Mouse (Mus musculus): ENCODE measurements around the gene Rxfp3.
"Not testable (repeated sequence)": the region's sequence is repeated elsewhere in the genome, so short reads cannot be mapped to it uniquely, and the experiment has no call there.

Gene Rxfp3

GRCm38 (mm10) chr15:11036535-11037375, 1.0 kb downstream of the Rxfp3 start:
- DNase-seq (ENCODE audit: low read depth, low spot score) = no peak

DNA sequence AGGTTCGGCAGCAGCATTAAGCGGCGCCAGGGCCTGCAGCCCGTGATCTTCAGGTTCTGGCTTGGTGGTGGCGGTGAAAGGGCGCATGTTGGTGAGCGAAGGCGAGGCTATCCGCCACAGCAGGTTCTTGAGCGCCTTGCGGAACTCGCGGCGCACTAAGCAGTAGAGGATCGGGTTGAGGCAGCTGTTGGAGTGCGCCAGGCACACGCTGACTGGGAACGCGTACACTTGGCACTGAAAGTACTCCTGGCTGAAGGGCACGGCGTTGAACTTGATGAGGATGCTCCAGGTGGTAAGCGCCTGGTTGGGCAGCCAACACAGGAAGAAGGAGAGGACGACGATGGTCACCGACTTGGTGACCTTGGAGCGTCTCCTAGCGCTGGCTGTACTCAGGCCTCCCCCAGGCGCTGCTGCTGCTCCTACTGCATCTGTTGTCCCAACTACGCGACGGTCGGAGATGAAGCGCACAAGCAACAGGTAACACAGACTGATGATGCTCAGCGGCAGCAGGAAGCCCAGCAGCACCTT, 1.8 kb downstream of the Rxfp3 start:
- DNase-seq (ENCODE audit: low read depth, low spot score) = no peak

- DNase-seq (ENCODE audit: low read depth, low spot score) = no peak
These were observed 7.6 kb downstream of the Rxfp3 start for GRCm38 (mm10) chr15:11030188-11030587.

GRCm38 (mm10) chr15:11026801-11027561, 10.8 kb downstream of the Rxfp3 start:
- no peak for DNase-seq (ENCODE audit: low read depth, low spot score)

DNA sequence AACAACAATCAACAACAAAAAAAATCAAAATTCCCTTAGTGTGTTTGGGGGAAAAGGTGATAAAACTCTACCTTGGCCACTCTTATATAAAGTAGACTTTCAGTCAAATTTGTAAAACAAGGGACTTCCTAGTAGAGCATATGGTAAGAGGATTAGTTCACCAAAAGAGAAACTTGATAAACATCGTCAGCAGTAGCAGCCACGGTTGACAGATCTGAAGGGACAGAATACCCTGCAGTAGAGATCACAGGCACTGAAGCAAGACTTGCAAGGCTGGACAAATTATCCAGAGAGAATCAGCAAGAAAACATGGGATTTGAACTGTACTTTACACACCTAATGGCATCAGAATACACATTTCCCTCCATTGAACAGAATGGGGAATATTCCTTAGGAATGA, 22.9 kb downstream of the Rxfp3 start:
- DNase-seq (ENCODE audit: low read depth, low spot score) = no peak

DNA sequence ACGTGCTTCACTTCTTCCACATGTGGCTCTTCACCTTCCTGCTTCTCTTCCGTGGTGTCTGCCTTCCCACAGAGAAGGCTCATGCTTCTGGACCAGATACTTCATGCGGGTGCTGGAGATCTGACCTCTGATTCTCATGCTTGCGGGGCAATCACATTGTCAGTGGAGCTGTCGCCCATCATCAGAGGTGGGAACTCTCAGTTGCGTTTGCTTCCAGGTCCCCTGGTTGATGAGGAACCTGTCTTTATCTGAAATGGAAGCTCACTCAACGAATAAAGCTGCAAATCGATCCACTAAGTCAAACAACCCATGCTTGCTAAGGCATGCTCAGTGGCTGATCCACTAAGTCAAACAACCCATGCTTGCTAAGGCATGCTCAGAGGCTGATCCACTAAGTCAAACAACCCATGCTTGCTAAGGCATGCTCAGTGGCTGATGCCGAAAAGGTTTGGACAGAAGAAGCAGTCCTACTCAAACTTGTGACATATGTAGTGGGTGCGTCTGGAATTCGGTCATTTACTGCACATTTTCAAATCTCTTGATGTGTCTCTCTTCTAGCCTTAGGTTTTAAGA, 26.7 kb downstream of the Rxfp3 start:
- DNase-seq (ENCODE audit: low read depth, low spot score) = no peak

DNA sequence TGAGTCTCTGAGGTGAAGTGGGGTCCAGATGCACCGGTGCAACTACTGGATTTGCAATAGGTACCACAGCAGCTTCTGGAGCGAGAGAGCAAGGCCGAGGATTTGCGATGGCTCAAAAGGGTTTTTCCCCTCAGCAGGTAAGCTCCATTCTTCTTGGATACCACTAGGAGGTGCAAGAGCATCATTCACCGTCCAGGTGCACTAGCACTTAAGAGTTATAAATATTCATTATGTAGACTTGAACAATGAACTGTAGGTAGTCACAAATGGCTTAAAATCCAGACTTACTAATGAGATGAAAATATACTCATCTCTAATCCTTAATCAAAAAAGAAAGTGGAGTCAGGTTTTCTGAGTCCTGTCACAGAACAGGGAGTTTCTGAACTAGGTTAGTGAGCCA, 29.0 kb downstream of the Rxfp3 start:
- no peak for DNase-seq (ENCODE audit: low read depth, low spot score)

- no peak for DNase-seq (ENCODE audit: low read depth, low spot score)
These were observed 33.1 kb downstream of the Rxfp3 start for GRCm38 (mm10) chr15:11004646-11005045.

GRCm38 (mm10) chr15:11003791-11004190, 34.0 kb downstream of the Rxfp3 start:
- no peak for DNase-seq (ENCODE audit: low read depth, low spot score)

GRCm38 (mm10) chr15:11000421-11000820, 37.4 kb downstream of the Rxfp3 start, which contains the start of gene Slc45a2:
TSS of gene Slc45a2 (plus strand) at chr15:11000721.
- DNase-seq (ENCODE audit: low read depth, low spot score) = no peak

GRCm38 (mm10) chr15:10999832-11000231, 38.0 kb downstream of the Rxfp3 start:
- DNase-seq (ENCODE audit: low read depth, low spot score) = no peak

GRCm38 (mm10) chr15:10991566-10991965, 46.2 kb downstream of the Rxfp3 start:
- no peak for DNase-seq (ENCODE audit: low read depth, low spot score)

DNA sequence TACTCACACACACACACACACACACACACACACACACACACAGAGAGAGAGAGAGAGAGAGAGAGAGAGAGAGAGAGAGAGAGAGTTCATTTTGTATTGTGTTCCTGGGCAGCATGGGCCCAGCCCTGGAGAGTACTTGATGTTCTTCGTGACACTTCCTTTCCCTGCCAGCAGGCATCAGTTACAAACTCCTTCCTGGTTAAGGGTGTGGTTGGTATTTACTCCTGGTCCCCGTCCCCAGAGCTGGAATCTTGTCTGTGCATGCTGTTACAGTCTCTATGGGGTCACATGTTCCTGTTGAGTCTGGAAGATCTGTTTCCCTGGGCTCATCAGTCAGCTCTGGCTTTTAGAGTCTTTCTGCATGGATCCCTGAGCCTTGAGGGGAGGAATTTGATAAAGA, 47.4 kb downstream of the Rxfp3 start:
- no peak for DNase-seq (ENCODE audit: low read depth, low spot score)

DNA sequence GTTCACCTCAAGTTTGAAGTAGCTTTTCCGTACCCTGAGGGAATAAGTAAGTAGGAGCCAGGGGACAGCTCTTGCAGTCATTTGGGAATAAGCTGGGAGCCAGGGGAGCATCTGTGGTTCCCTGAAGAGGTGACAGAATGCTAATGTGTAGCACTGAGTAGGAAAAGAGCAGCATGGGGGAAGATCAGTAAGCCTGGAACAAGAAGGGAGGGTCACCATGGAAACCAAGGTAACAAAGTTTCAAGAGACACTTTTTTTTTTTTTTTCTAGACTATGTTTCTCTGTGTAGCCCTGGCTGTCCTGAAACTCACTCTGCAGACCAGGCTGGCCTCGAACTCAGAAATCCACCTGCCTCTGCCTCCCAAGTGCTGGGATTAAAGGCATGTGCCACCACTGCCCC, 51.3 kb downstream of the Rxfp3 start:
- not testable (repeated sequence) for DNase-seq (ENCODE audit: low read depth, low spot score)

GRCm38 (mm10) chr15:10985756-10986155, 52.0 kb downstream of the Rxfp3 start:
- no peak for DNase-seq (ENCODE audit: low read depth, low spot score)
